Mouse (Mus musculus) kidney, postnatal 0 days (tissue): ENCODE measurements around the gene Polr3c. TPM values are rescaled to one million over a fixed set of nuclear protein-coding genes. Genes with fewer than 3 reads are reported as not detected.
A peak's percentile ranks its signal among the peaks of the same experiment; 100 is the strongest.

Experiments used
- ATAC-seq: fragments of 200-750 bp; cut with Nextera tagmentation; replicated peaks from 2 replicates; pipeline ENCODE4 v1.8.0; 2017; ENCODE audit warnings: low read depth, moderate number of reproducible peaks, moderate TSS enrichment, moderate library complexity; ENCODE audit not compliant: low FRiP score
- DNase-seq: peaks from one replicate; pipeline ENCODE4 v3.0.0-alpha.2; 2016; ENCODE audit warnings: low spot score
- H3K27ac ChIP-seq: fragments of 300-500 bp; sonication (generic); 2 replicates; pipeline ENCODE4 v1.5.1; 2014; ENCODE audit warnings: mild to moderate bottlenecking
- H3K27me3 ChIP-seq: fragments of 300-500 bp; sonication (generic); 2 replicates; pipeline ENCODE4 v1.6.1; 2014; ENCODE audit warnings: low read length, mixed read lengths; ENCODE audit not compliant: insufficient read depth
- H3K36me3 ChIP-seq: fragments of 300-500 bp; sonication (generic); 2 replicates; pipeline ENCODE4 v1.6.1; 2014; ENCODE audit warnings: low read length, mixed read lengths; ENCODE audit not compliant: insufficient read depth
- H3K4me1 ChIP-seq: fragments of 300-500 bp; sonication (generic); replicated peaks from 2 replicates; pipeline ENCODE4 v1.6.1; 2014; ENCODE audit warnings: antibody characterized with exemption, low read length, mixed read lengths; ENCODE audit not compliant: insufficient read depth
- H3K4me2 ChIP-seq: fragments of 300-500 bp; sonication (generic); 2 replicates; pipeline ENCODE4 v1.6.1; 2014; ENCODE audit warnings: mild to moderate bottlenecking, low read length, moderate library complexity, mixed read lengths
- H3K4me3 ChIP-seq: fragments of 300-500 bp; sonication (generic); replicated peaks from 2 replicates; pipeline ENCODE4 v1.5.1; 2014; ENCODE audit warnings: low read depth, low read length
- H3K9ac ChIP-seq: fragments of 300-500 bp; sonication (generic); 2 replicates; pipeline ENCODE4 v1.6.1; 2014; ENCODE audit warnings: low read depth, low read length
- H3K9me3 ChIP-seq: fragments of 300-500 bp; sonication (generic); replicated peaks from 2 replicates; pipeline ENCODE4 v1.6.1; 2016; ENCODE audit warnings: low read length, inconsistent platforms, mixed read lengths
- CTCF ChIP-seq: IDR thresholded peaks from 2 replicates; pipeline ENCODE4 v1.5.1; 2016; ENCODE audit warnings: antibody characterized with exemption, low read depth, mild to moderate bottlenecking, moderate library complexity
- WGBS: fragments of 180-500 bp; shearing (Covaris S2); extraction: QIAGEN DNeasy Blood & Tissue Kit; methylation state at CpG from one replicate; pipeline ENCODE4 v1.1.7; 2014; 5-methylcytosine and 5-hydroxymethylcytosine counted together
- polyA plus RNA-seq: library from polyadenylated mRNA; unstranded; fragments of >200 nt; fragmentation: Nextera tagmentation; extraction: Ambion mirVana; gene quantifications from 2 replicates; pipeline ENCODE4 v1.2.1, GENCODE M21; 2015

Polr3c gene
- polyA plus RNA-seq, 1 experiment from 2014 or later: 25.3 TPM

DNA sequence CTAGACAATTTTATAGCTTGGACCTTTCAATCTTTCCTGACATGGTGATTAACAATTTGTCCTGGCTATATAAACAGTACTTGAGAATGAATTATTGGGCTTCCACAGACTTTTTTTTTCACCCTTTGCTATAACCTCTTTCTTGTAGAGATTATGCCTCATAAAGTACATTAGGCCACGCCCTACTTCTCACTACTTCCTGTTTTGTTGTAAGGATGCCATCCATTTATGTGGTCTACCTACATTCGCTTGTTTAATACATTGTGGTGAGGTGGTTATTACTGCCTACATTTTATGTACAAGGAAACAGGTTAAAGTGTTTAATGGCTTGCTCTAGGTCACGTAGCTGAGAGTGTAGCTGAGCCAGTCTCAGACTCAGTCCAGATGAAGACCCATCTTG, 52.3 kb downstream of the Polr3c start:
- H3K27ac ChIP-seq: no peak overlapping the region
- no peak for TF ChIP-seq CTCF

DNA sequence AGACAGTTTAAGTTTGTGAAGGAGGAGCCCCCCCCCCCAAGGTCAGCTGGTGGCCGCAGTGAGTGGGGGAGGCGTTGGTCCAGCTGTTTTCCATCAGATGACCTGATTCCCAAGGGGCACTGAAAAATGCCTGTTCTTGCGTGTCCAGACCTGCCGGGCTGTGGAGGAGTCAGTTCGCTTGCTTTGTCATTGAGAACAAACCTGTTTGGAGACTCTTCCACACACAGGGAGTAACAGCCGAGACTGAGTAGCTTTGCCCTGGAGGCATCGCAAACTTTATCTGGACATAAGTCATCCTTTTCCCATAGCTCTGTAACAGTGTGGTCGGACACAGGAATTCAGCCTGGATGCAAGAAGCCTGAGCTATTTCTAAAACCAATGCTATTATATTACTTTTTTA, 53.0 kb downstream of the Polr3c start:
- WGBS: 17% methylated on average over 8 of the region's 8 CpGs
- ATAC-seq (peak; percentile 37), DNase-seq (peak; percentile 90)
- Histone ChIP-seq H3K27me3 (no peaks in the 10 kb centered on the region), H3K4me3 (no peak overlapping the region), H3K9me3 (no peaks in the 10 kb centered on the region), H3K36me3 (no peaks in the 10 kb centered on the region), H3K9ac (no peak overlapping the region), H3K4me1 (no peaks in the 10 kb centered on the region), H3K27ac (peak overlapping the region; percentile 25; the same call in 1 of the 2 replicates), H3K4me2 (0 out of 2 replicates have a peak overlapping the region, but pooled peaks have one; percentile 18)
- TF ChIP-seq CTCF: no peak

More for the DNA sequence above, 52.3 kb downstream of the Polr3c start:
- Histone ChIP-seq H3K9me3 (no peaks in the 10 kb centered on the region), H3K4me1 (no peaks in the 10 kb centered on the region), H3K27me3 (no peaks in the 10 kb centered on the region), H3K4me3 (no peak overlapping the region), H3K36me3 (no peaks in the 10 kb centered on the region), H3K9ac (no peak overlapping the region), H3K4me2 (no peak overlapping the region)
- WGBS: 59% methylated on average over 3 of the region's 3 CpGs
- DNase-seq: peak; percentile 52
- ATAC-seq: no peak

DNA sequence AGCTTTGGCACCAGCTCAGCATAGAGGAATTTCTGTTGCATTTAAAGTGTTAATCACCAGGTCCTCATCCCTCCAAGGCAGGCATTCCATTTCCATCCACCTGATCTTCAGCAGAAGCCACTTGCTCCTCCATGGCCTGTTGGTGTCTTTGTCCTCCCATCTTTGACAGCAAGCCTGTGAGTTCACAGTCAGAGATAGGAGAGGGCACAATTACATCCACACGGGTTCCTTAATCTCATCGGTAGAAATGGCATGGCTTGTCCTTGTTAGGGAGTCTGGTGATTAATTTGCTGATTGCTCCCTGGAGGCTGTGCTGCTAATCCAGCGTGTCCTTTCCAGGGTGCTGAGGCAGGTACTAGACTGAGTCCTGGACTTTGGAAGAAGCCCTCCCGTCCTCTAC, 53.9 kb downstream of the Polr3c start:
- no peaks in the 10 kb centered on the region for H3K27me3 ChIP-seq
- no peaks in the 10 kb centered on the region for H3K9me3 ChIP-seq
- no peak for DNase-seq
- no peak for TF ChIP-seq CTCF
- H3K4me1 ChIP-seq: no peaks in the 10 kb centered on the region
- no peak overlapping the region for H3K27ac ChIP-seq
- H3K4me3 ChIP-seq: no peak overlapping the region
- no peak overlapping the region for H3K9ac ChIP-seq
- no peaks in the 10 kb centered on the region for H3K36me3 ChIP-seq
- 62% methylated on average over 4 of the region's 4 CpGs for WGBS
- ATAC-seq: no peak
- H3K4me2 ChIP-seq: no peak overlapping the region

DNA sequence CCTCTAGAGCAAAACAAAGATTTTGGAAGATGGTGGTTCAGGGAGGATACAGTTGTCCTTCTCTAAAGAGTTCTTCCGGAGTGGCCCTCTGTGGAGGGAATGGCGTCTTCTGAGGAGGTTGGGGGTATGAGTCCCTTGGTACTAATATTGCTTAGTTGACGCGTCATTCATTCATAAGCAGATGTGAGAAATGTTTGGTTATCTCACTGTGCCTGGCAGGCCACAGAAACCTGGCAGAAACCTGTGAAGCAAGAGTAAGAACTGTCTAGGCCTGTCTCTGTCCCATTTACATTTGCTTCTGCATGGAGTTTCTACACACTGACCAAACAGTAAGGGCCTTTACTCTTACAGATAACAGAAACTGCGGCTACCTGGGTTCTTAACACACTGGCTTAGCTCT, 55.9 kb downstream of the Polr3c start:
- H3K36me3 ChIP-seq: no peaks in the 10 kb centered on the region
- H3K4me2 ChIP-seq: no peak overlapping the region
- H3K4me3 ChIP-seq: no peak overlapping the region
- no peaks in the 10 kb centered on the region for H3K4me1 ChIP-seq
- no peak overlapping the region for H3K27ac ChIP-seq
- DNase-seq (no peak), ATAC-seq (no peak)
- TF ChIP-seq CTCF: no peak
- no peaks in the 10 kb centered on the region for H3K9me3 ChIP-seq
- H3K9ac ChIP-seq: no peak overlapping the region
- H3K27me3 ChIP-seq: no peaks in the 10 kb centered on the region
- 92% methylated on average over 5 of the region's 5 CpGs for WGBS

DNA sequence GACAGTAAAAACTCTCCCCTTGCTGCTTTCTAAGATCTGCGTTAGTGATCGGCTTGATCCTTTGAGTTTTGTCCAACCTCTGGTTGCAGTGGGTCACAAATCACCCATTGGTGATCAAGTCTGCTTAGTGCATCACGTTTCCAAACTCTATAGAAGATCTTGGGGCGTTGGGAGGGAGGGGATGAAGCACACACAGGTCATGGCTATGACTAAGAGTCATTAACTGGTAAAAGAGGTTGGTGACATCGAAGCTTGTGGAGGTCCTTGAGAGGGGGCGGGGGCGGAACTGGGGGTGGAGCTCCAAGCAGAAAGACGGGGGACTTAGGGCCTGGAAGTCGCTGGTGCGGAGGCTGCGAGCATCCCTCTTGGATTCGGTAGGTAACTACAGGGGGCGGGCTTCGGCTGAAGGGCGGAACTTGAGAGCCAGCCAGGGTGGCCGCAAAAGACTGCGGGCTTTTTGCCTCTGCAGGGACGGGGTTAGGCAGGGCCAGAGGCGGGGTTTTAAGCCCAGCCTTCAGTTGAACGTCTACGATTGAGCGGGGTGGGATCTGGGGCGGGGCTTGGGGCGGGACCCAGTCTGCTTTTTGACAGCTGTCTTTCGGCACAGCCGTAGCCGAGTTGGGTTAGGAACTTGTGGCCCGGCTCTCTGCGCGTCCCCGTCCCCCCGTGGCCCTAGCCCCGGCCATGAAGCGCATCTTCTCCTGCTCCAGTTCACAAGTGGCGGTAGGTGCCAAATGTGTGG, 57.5 kb downstream of the Polr3c start, which contains the start of gene Ankrd35:
Gene Ankrd35 (plus strand): TSS at position 405 of the 742 bp plus-strand sequence.
- H3K36me3 ChIP-seq: no peaks in the 10 kb centered on the region
- peak within 1 kb of the TSS; percentile 80 for H3K4me2 ChIP-seq
- WGBS: 5% methylated on average over 35 of the region's 35 CpGs
- no peak within 1 kb of the TSS for H3K27ac ChIP-seq
- no peaks in the 10 kb centered on the region for H3K27me3 ChIP-seq
- no peaks in the 10 kb centered on the region for H3K9me3 ChIP-seq
- TF ChIP-seq CTCF: peak; percentile 52
- ATAC-seq (peak; percentile 93), DNase-seq (peak; percentile 96)
- H3K4me1 ChIP-seq: no peaks in the 10 kb centered on the region
- no peak within 1 kb of the TSS for H3K9ac ChIP-seq
- peak within 1 kb of the TSS; percentile 36 for H3K4me3 ChIP-seq

DNA sequence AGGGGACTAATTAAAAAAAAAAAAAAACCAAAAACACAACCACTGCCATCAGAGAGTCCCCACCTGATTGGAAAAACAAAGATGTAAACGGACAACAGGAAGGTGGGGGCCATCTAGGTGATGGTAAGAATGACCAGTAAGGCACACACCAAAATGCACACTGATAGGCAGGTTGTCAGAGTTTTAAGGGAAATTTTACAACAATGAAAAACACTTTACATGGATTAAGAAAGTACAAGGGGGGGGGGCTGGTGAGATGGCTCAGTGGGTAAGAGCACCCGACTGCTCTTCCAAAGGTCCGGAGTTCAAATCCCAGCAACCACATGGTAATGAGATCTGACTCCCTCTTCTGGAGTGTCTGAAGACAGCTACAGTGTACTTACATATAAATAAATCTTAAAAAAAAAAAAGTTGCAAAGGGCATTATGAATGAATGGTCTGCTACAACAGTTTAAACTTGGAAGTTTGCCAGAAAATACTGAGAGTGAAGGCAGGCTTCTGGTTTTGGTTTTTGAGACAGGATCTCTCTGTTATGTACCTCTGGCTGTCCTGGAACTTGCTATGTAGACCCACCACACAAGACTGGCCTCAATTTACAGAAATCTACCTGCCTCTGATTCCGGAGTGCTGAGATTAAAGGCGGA, 58.9 kb downstream of the Polr3c start:
- no peaks in the 10 kb centered on the region for H3K36me3 ChIP-seq
- 0 out of 2 replicates have a peak, but pooled peaks cover 3% of the 10 kb centered on the region for H3K4me1 ChIP-seq
- DNase-seq (no peak), ATAC-seq (no peak)
- H3K9me3 ChIP-seq: no peaks in the 10 kb centered on the region
- no peaks in the 10 kb centered on the region for H3K27me3 ChIP-seq
- no peak overlapping the region for H3K27ac ChIP-seq
- H3K4me2 ChIP-seq: no peak overlapping the region
- no peak for TF ChIP-seq CTCF
- 90% methylated on average over 5 of the region's 5 CpGs for WGBS
- H3K4me3 ChIP-seq: no peak overlapping the region
- no peak overlapping the region for H3K9ac ChIP-seq
